Mouse (Mus musculus) limb, embryonic 13.5 days (tissue): ENCODE results near the gene Lipo1. TPM values are rescaled to one million over a fixed set of nuclear protein-coding genes. Genes with fewer than 3 reads are reported as not detected.
"Not testable (repeated sequence)": the region's sequence is repeated elsewhere in the genome, so short reads cannot be mapped to it uniquely, and the experiment has no call there.

ENCODE experiments used
- ATAC-seq: fragments of 200-750 bp; cut with Nextera tagmentation; 2 replicates; pipeline ENCODE4 v1.8.0; 2017; ENCODE audit warnings: low read depth, moderate number of reproducible peaks, moderate TSS enrichment; ENCODE audit not compliant: low FRiP score
- H3K27ac ChIP-seq: fragments of 300-500 bp; sonication (generic); 2 replicates; pipeline ENCODE4 v1.5.1; 2015; ENCODE audit warnings: inconsistent platforms, mild to moderate bottlenecking, moderate library complexity
- H3K27me3 ChIP-seq: fragments of 300-500 bp; sonication (generic); 2 replicates; pipeline ENCODE4 v1.6.1; 2015; ENCODE audit warnings: mild to moderate bottlenecking, inconsistent platforms
- H3K36me3 ChIP-seq: fragments of 300-500 bp; sonication (generic); 2 replicates; pipeline ENCODE4 v1.6.1; 2015; ENCODE audit warnings: inconsistent platforms, mild to moderate bottlenecking, moderate library complexity
- H3K4me1 ChIP-seq: fragments of 300-500 bp; sonication (generic); 2 replicates; pipeline ENCODE4 v1.6.1; 2015; ENCODE audit warnings: inconsistent platforms
- H3K4me2 ChIP-seq: fragments of 300-500 bp; sonication (generic); replicated peaks from 2 replicates; pipeline ENCODE4 v1.6.1; 2015; ENCODE audit warnings: inconsistent platforms, mild to moderate bottlenecking, moderate library complexity
- H3K4me3 ChIP-seq: fragments of 300-500 bp; sonication (generic); 2 replicates; pipeline ENCODE4 v1.5.1; 2015; ENCODE audit warnings: moderate library complexity, mild to moderate bottlenecking, inconsistent platforms
- H3K9ac ChIP-seq: fragments of 300-500 bp; sonication (generic); 2 replicates; pipeline ENCODE4 v1.6.1; 2015; ENCODE audit warnings: mild to moderate bottlenecking, inconsistent platforms
- H3K9me3 ChIP-seq: fragments of 300-500 bp; sonication (generic); 2 replicates; pipeline ENCODE4 v1.6.1; 2016; ENCODE audit warnings: inconsistent platforms
- WGBS: fragments of 180-500 bp; shearing (Covaris S2); methylation state at CpG from one replicate; pipeline ENCODE4 v1.1.7; 2015; 5-methylcytosine and 5-hydroxymethylcytosine counted together
- polyA plus RNA-seq: library from polyadenylated mRNA; unstranded; fragments of >200 nt; fragmentation: Nextera tagmentation; extraction: Ambion mirVana; gene quantifications from 2 replicates; pipeline ENCODE4 v1.2.1, GENCODE M21; 2015

The Lipo1 gene
- polyA plus RNA-seq: not detected in 2 replicates

DNA sequence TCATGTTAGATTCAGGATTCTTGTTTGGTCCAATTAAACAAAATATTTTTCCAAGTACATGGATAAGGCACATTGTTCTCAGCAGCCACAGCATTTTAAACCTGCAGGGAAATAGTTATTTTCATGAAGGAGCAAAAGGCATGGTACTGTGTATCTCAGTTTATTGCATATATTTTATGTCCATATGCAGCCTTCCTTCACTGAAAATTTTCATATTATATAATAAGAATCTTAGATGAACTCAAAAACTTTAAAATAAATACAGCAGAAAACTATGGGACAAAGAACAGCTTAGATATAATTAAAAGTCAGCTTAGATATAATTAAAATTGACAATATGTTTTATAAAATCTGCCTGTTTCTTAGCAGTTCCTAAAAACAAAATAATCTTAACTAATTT lies at the start of gene Lipo1:
TSS of gene Lipo1 (minus strand) at position 101 of the 400 bp plus-strand sequence.
- not testable (repeated sequence) for H3K9me3 ChIP-seq, H3K4me3 ChIP-seq, H3K27ac ChIP-seq, ATAC-seq, H3K4me1 ChIP-seq, H3K4me2 ChIP-seq, H3K36me3 ChIP-seq, H3K9ac ChIP-seq, H3K27me3 ChIP-seq

GRCm38 (mm10) chr19:33786576-33787277 lies 532 bp downstream of the Lipo1 start:
- Histone ChIP-seq H3K4me1 (no peaks in the 10 kb centered on the region), H3K9ac (no peak overlapping the region), H3K27ac (no peak overlapping the region), H3K27me3 (no peaks in the 10 kb centered on the region), H3K9me3 (no peaks in the 10 kb centered on the region), H3K4me3 (no peak overlapping the region), H3K4me2 (no peak overlapping the region), H3K36me3 (no peaks in the 10 kb centered on the region)
- ATAC-seq: no peak
- 88% methylated on average over 12 of the region's 12 CpGs for WGBS

DNA sequence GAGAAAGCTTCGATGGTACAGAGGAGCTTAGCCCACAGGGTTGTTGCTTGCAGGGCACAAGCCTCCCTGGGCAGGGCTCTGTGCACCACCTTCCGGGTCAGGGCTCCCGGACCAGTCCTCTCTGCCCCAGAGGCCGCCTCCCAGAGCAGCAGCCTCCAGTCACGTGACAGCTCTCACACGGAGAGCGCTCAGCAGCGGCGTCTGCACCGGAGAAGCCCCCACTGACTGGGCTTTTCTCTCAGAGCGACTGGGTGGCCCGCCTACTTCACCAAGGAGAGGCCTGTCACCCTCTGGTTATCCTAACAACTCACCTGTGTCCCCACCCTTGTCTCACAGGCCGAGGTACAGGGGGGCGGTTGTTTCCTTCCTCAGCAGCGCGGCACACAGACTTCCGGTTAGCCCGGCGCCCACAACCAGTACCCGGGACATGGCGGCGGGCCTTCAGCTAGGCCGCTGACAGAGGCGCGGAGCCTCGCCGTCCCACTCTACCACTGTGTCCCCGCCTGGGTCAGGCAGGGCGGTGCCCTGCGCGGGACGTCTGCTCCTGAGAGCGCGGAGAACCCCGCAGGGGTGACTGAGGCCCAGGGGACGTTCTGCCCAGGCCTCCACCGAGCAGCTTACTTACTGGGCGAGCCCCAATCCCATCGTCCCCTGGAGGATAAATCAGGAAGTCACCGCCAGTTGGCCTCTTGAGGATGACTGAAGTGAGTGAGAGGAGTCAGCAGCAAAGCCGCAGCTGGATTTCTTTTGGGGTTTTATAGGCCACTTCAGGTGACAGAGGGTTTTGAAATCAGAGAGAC lies 25.8 kb downstream of the Lipo1 start, which contains the start of gene Lipo3:
TSS of gene Lipo3 (minus strand) at position 665 of the 800 bp plus-strand sequence.
- 42% methylated on average over 13 of the region's 41 CpGs for WGBS
- not testable (repeated sequence) for H3K9me3 ChIP-seq, H3K9ac ChIP-seq, H3K4me1 ChIP-seq, H3K27ac ChIP-seq, H3K36me3 ChIP-seq, H3K27me3 ChIP-seq
- H3K4me2 ChIP-seq: peak within 1 kb of the TSS; percentile 46
- H3K4me3 ChIP-seq: 0 out of 2 replicates have a peak within 1 kb of the TSS, but pooled peaks have one; percentile 3
- ATAC-seq: peak; percentile 75

- not testable (repeated sequence) for H3K4me2 ChIP-seq, H3K27me3 ChIP-seq, H3K27ac ChIP-seq, H3K9ac ChIP-seq, H3K4me1 ChIP-seq, H3K36me3 ChIP-seq, ATAC-seq, H3K4me3 ChIP-seq, H3K9me3 ChIP-seq
- 96% methylated on average over 1 of the region's 1 CpGs for WGBS
These were observed 36.0 kb downstream of the Lipo1 start, which contains the start of gene Lipo2 for GRCm38 (mm10) chr19:33751259-33751658. Lipo2 (minus strand) TSS chr19:33751359.

Other genes with a start within 250 kb of the Lipo1 start
- gene Gm8978, start 162.2 kb downstream of the Lipo1 start, polyA plus RNA-seq: not detected in 2 replicates
- 0.06 and 0.23 TPM in 2 replicates for gene Lipo2, start 36.1 kb downstream of the Lipo1 start, polyA plus RNA-seq
- gene Lipo3, start 25.5 kb downstream of the Lipo1 start, polyA plus RNA-seq: 9.0 and 10.1 TPM in 2 replicates
- gene Lipf, start 173.7 kb upstream of the Lipo1 start, polyA plus RNA-seq: 0.13 TPM in 1 of 2 replicates, not detected in the other
- 0.09 and 0.13 TPM in 2 replicates for gene Lipk, start 220.8 kb upstream of the Lipo1 start, polyA plus RNA-seq